Mouse (Mus musculus) liver, embryonic 12.5 days (tissue): ENCODE data around the gene Gm28042. TPM values are rescaled to one million over a fixed set of nuclear protein-coding genes. Genes with fewer than 3 reads are reported as not detected.
A peak's percentile ranks its signal among the peaks of the same experiment; 100 is the strongest.

Source experiments
- ATAC-seq: fragments of 200-750 bp; cut with Nextera tagmentation; 2 replicates; pipeline ENCODE4 v1.8.0; 2017; ENCODE audit warnings: moderate number of reproducible peaks, mild to moderate bottlenecking, moderate library complexity
- H3K27ac ChIP-seq: fragments of 300-500 bp; sonication (generic); 2 replicates; pipeline ENCODE4 v1.5.1; 2016; ENCODE audit warnings: mild to moderate bottlenecking
- H3K27me3 ChIP-seq: fragments of 300-500 bp; sonication (generic); replicated peaks from 2 replicates; pipeline ENCODE4 v1.6.1; 2016; ENCODE audit warnings: mild to moderate bottlenecking, moderate library complexity
- H3K36me3 ChIP-seq: fragments of 300-500 bp; sonication (generic); 2 replicates; pipeline ENCODE4 v1.6.1; 2016; ENCODE audit warnings: mild to moderate bottlenecking, moderate library complexity
- H3K4me1 ChIP-seq: fragments of 300-500 bp; sonication (generic); 2 replicates; pipeline ENCODE4 v1.6.1; 2016
- H3K4me2 ChIP-seq: fragments of 300-500 bp; sonication (generic); 2 replicates; pipeline ENCODE4 v1.6.1; 2016; ENCODE audit warnings: mild to moderate bottlenecking, moderate library complexity
- H3K4me3 ChIP-seq: fragments of 300-500 bp; sonication (generic); 2 replicates; pipeline ENCODE4 v1.5.1; 2016; ENCODE audit warnings: mild to moderate bottlenecking, moderate library complexity
- H3K9ac ChIP-seq: fragments of 300-500 bp; sonication (generic); 2 replicates; pipeline ENCODE4 v1.6.1; 2016; ENCODE audit warnings: mild to moderate bottlenecking, moderate library complexity
- H3K9me3 ChIP-seq: fragments of 300-500 bp; sonication (generic); replicated peaks from 2 replicates; pipeline ENCODE4 v1.6.1; 2016; ENCODE audit warnings: mild to moderate bottlenecking, moderate library complexity
- WGBS: fragments of 180-500 bp; shearing (Covaris S2); methylation state at CpG from one replicate; pipeline ENCODE4 v1.1.7; 2016; ENCODE audit not compliant: insufficient replicate concordance; 5-methylcytosine and 5-hydroxymethylcytosine counted together
- polyA plus RNA-seq: library from polyadenylated mRNA; unstranded; fragments of >200 nt; fragmentation: Nextera tagmentation; extraction: Ambion mirVana; gene quantifications from 2 replicates; pipeline ENCODE4 v1.2.1, GENCODE M21; 2016

Gm28042 gene
- polyA plus RNA-seq, 1 experiment from 2014 or later = 2.0 TPM

GRCm38 (mm10) chr2:120013831-120014486, 13.3 kb upstream of the Gm28042 start:
- Histone ChIP-seq H3K4me3 (no peak overlapping the region), H3K9ac (no peak overlapping the region), H3K4me1 (peaks cover 46% of the 10 kb centered on the region), H3K27ac (no peak overlapping the region), H3K4me2 (no peak overlapping the region), H3K9me3 (no peaks in the 10 kb centered on the region), H3K36me3 (peaks cover 15% of the 10 kb centered on the region; the same call in 1 of the 2 replicates), H3K27me3 (no peaks in the 10 kb centered on the region)
- 82% methylated on average over 2 of the region's 2 CpGs for WGBS
- ATAC-seq = no peak

- Histone ChIP-seq H3K27me3 (no peaks in the 10 kb centered on the region), H3K9ac (no peak overlapping the region), H3K4me3 (no peak overlapping the region), H3K4me2 (peak overlapping the region; percentile 16; the same call in 1 of the 2 replicates), H3K4me1 (peaks cover 56% of the 10 kb centered on the region), H3K36me3 (peaks cover 26% of the 10 kb centered on the region), H3K27ac (0 out of 2 replicates have a peak overlapping the region, but pooled peaks have one; percentile 25), H3K9me3 (no peaks in the 10 kb centered on the region)
- 47% methylated on average over 4 of the region's 4 CpGs for WGBS
- ATAC-seq = peak; percentile 55; the same call in 1 of the 2 replicates
Observed at GRCm38 (mm10) chr2:120015882-120016281, 11.4 kb upstream of the Gm28042 start.

GRCm38 (mm10) chr2:120017599-120017998, 9.7 kb upstream of the Gm28042 start:
- Histone ChIP-seq H3K4me2 (no peak overlapping the region), H3K9ac (no peak overlapping the region), H3K4me1 (peaks cover 53% of the 10 kb centered on the region), H3K36me3 (peaks cover 40% of the 10 kb centered on the region), H3K27me3 (no peaks in the 10 kb centered on the region), H3K9me3 (no peaks in the 10 kb centered on the region), H3K27ac (no peak overlapping the region), H3K4me3 (no peak overlapping the region)
- no peak for ATAC-seq
- WGBS = 85% methylated on average over 12 of the region's 12 CpGs

GRCm38 (mm10) chr2:120024337-120024736, 3.0 kb upstream of the Gm28042 start:
- H3K27me3 ChIP-seq = no peaks in the 10 kb centered on the region
- no peak overlapping the region for H3K4me2 ChIP-seq
- ATAC-seq = no peak
- H3K4me1 ChIP-seq = peaks cover 34% of the 10 kb centered on the region
- no peak overlapping the region for H3K27ac ChIP-seq
- H3K9me3 ChIP-seq = no peaks in the 10 kb centered on the region
- H3K4me3 ChIP-seq = no peak overlapping the region
- 79% methylated on average over 5 of the region's 5 CpGs for whole genome bisulfite sequencing
- H3K9ac ChIP-seq = no peak overlapping the region
- H3K36me3 ChIP-seq = peaks cover 37% of the 10 kb centered on the region

- H3K9me3 ChIP-seq = no peaks in the 10 kb centered on the region
- H3K4me1 ChIP-seq = peaks cover 42% of the 10 kb centered on the region
- peak overlapping the region; percentile 87 for H3K9ac ChIP-seq
- H3K4me3 ChIP-seq = peak overlapping the region; percentile 76
- H3K27me3 ChIP-seq = no peaks in the 10 kb centered on the region
- H3K4me2 ChIP-seq = peak overlapping the region; percentile 89
- peaks cover 39% of the 10 kb centered on the region for H3K36me3 ChIP-seq
- peak overlapping the region; percentile 85 for H3K27ac ChIP-seq
- ATAC-seq = no peak
- WGBS = 49% methylated on average over 3 of the region's 3 CpGs
Observed at GRCm38 (mm10) chr2:120027950-120028331, 648 bp downstream of the Gm28042 start.

- Histone ChIP-seq H3K9ac (no peak overlapping the region), H3K9me3 (no peaks in the 10 kb centered on the region), H3K4me3 (no peak overlapping the region), H3K4me2 (peak overlapping the region; percentile 12; the same call in 1 of the 2 replicates), H3K36me3 (peaks cover 40% of the 10 kb centered on the region), H3K27ac (no peak overlapping the region; the same call in 1 of the 2 replicates), H3K4me1 (peaks cover 42% of the 10 kb centered on the region), H3K27me3 (no peaks in the 10 kb centered on the region)
- peak; percentile 55 for ATAC-seq
- WGBS = 45% methylated on average over 8 of the region's 8 CpGs
Observed at GRCm38 (mm10) chr2:120030380-120030779, 3.1 kb downstream of the Gm28042 start.

- Histone ChIP-seq H3K4me1 (peaks cover 30% of the 10 kb centered on the region), H3K4me3 (no peak within 1 kb of the TSS), H3K9me3 (no peaks in the 10 kb centered on the region), H3K27ac (no peak within 1 kb of the TSS), H3K27me3 (no peaks in the 10 kb centered on the region), H3K36me3 (peaks cover 64% of the 10 kb centered on the region), H3K4me2 (no peak within 1 kb of the TSS), H3K9ac (no peak within 1 kb of the TSS)
- 74% methylated on average over 12 of the region's 12 CpGs for WGBS
- ATAC-seq = no peak
Observed at GRCm38 (mm10) chr2:120032726-120033467, 5.6 kb downstream of the Gm28042 start, which contains the start of gene Pla2g4b. Pla2g4b (plus strand) TSS chr2:120033417.

- H3K27me3 ChIP-seq = no peaks in the 10 kb centered on the region
Observed at GRCm38 (mm10) chr2:120033726-120034125, 6.4 kb downstream of the Gm28042 start.

GRCm38 (mm10) chr2:120037744-120038143, 10.5 kb downstream of the Gm28042 start:
- no peaks in the 10 kb centered on the region for H3K27me3 ChIP-seq
- no peaks in the 10 kb centered on the region for H3K9me3 ChIP-seq
- peaks cover 76% of the 10 kb centered on the region for H3K36me3 ChIP-seq

More at GRCm38 (mm10) chr2:120033726-120034125, 6.4 kb downstream of the Gm28042 start:
- peaks cover 22% of the 10 kb centered on the region for H3K4me1 ChIP-seq
- no peak overlapping the region for H3K27ac ChIP-seq
- H3K4me2 ChIP-seq = no peak overlapping the region
- ATAC-seq = no peak
- H3K9me3 ChIP-seq = no peaks in the 10 kb centered on the region
- H3K36me3 ChIP-seq = peaks cover 65% of the 10 kb centered on the region
- 73% methylated on average over 5 of the region's 5 CpGs for WGBS
- H3K4me3 ChIP-seq = no peak overlapping the region
- no peak overlapping the region for H3K9ac ChIP-seq

GRCm38 (mm10) chr2:120040991-120041390, 13.7 kb downstream of the Gm28042 start:
- no peak for ATAC-seq
- Histone ChIP-seq H3K4me3 (no peak overlapping the region), H3K36me3 (peaks cover 56% of the 10 kb centered on the region)

More at GRCm38 (mm10) chr2:120037744-120038143, 10.5 kb downstream of the Gm28042 start:
- no peak overlapping the region for H3K4me3 ChIP-seq
- no peaks in the 10 kb centered on the region for H3K4me1 ChIP-seq
- H3K9ac ChIP-seq = no peak overlapping the region
- no peak for ATAC-seq
- H3K27ac ChIP-seq = no peak overlapping the region
- H3K4me2 ChIP-seq = no peak overlapping the region
- WGBS = 70% methylated on average over 9 of the region's 9 CpGs

GRCm38 (mm10) chr2:120044101-120044603, 16.9 kb downstream of the Gm28042 start:
- Histone ChIP-seq H3K4me3 (no peak overlapping the region), H3K4me2 (no peak overlapping the region), H3K36me3 (peaks cover 34% of the 10 kb centered on the region), H3K4me1 (peaks cover 8% of the 10 kb centered on the region; the same call in 1 of the 2 replicates), H3K27me3 (peaks cover 8% of the 10 kb centered on the region; the same call in 1 of the 2 replicates), H3K9ac (no peak overlapping the region), H3K27ac (no peak overlapping the region), H3K9me3 (no peaks in the 10 kb centered on the region)
- WGBS = 40% methylated on average over 4 of the region's 4 CpGs
- peak; percentile 38; the same call in 1 of the 2 replicates for ATAC-seq

More at GRCm38 (mm10) chr2:120040991-120041390, 13.7 kb downstream of the Gm28042 start:
- H3K4me1 ChIP-seq = peaks cover 8% of the 10 kb centered on the region; the same call in 1 of the 2 replicates
- 75% methylated on average over 5 of the region's 5 CpGs for WGBS
- H3K9ac ChIP-seq = no peak overlapping the region
- H3K27me3 ChIP-seq = peaks cover 3% of the 10 kb centered on the region; the same call in 1 of the 2 replicates
- no peak overlapping the region for H3K4me2 ChIP-seq
- H3K9me3 ChIP-seq = no peaks in the 10 kb centered on the region
- H3K27ac ChIP-seq = no peak overlapping the region

- Histone ChIP-seq H3K4me3 (no peak overlapping the region), H3K4me1 (peaks cover 8% of the 10 kb centered on the region; the same call in 1 of the 2 replicates), H3K4me2 (no peak overlapping the region), H3K27ac (no peak overlapping the region), H3K9me3 (no peaks in the 10 kb centered on the region), H3K27me3 (peaks cover 8% of the 10 kb centered on the region; the same call in 1 of the 2 replicates), H3K9ac (no peak overlapping the region), H3K36me3 (peaks cover 29% of the 10 kb centered on the region)
- WGBS = 80% methylated on average over 3 of the region's 3 CpGs
- no peak for ATAC-seq
Observed at GRCm38 (mm10) chr2:120044676-120045075, 17.4 kb downstream of the Gm28042 start.
